Mouse (Mus musculus): ENCODE results near the gene Il1f10. TPM values are rescaled to one million over a fixed set of nuclear protein-coding genes. Genes with fewer than 3 reads are reported as not detected.

Gene Il1f10
- not detected for total RNA-seq (2021)
- long read RNA-seq, experiment 1 = 0 reads
- long read RNA-seq, experiment 2 = 0 reads

- DNase-seq = no peak
Measured at GRCm38 (mm10) chr2:24290896-24291295, at the start of gene Il1f10. Il1f10 (plus strand) TSS chr2:24291196.

DNA sequence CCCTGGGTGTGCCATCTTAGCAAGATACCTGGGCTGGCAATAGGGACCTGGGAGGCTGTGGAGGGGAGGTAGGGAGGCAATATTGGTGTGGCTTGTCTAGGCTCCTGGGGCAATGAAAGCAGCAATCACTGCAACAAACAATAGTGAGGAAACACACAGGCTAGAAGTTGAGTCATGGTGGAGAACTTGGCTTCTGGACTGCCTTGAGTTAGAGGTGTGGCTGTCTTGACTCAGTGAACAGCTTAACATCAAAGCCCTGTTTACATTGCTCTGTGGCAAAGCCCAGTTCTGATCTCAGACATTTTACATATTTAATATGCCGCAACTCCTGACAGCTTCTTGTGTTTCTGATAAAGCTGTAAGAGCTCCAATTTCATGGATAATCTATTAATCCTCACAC, 23.5 kb upstream of the Il1f10 start:
- DNase-seq = no peak

- no peak for DNase-seq
Measured at GRCm38 (mm10) chr2:24273619-24274018, 17.4 kb upstream of the Il1f10 start.

DNA sequence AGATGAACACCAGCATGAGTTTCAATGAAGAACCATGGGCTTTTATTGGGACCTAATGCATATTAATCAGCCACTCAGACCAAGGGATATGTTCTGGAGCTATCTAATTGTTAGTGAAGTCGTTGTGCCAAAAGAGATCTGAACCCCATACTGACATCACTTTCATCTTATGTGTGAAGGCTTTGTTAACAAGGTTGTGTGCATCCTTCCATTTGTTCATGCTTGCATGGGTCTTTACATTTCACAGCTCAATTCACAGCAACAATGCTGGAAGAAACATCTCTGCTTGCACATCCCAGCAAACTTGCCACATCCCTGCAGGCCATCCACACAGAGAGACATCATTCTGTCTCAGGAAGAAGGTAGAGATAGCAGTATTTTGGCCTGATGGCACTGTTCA, 15.8 kb upstream of the Il1f10 start:
- no peak for DNase-seq

DNA sequence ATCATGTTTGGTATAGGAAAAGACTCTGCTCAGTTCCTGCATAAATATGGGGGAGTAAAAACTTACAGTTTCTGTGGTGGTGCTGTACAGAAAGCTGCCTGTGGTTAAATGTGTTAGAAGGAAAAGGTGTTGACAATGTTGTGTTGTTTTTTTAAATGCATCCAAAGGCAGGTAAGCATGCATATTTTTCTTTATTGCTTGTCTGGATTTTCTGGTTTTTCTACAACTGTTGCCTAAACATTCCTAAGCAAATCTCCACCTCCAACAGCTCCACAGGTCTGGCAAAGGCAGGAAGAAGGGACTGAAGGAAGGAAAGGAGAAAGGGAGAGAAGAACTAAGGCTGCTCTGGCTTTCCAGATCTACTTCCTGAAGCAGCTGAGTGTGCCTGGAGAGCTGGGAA, 14.3 kb upstream of the Il1f10 start, which contains the start of gene Il1f5:
Gene Il1f5, plus strand, starts transcription at position 301 of the 400 bp plus-strand sequence.
- no peak for DNase-seq

- no peak for DNase-seq
Measured at GRCm38 (mm10) chr2:24294616-24295015, 3.6 kb downstream of the Il1f10 start.

DNA sequence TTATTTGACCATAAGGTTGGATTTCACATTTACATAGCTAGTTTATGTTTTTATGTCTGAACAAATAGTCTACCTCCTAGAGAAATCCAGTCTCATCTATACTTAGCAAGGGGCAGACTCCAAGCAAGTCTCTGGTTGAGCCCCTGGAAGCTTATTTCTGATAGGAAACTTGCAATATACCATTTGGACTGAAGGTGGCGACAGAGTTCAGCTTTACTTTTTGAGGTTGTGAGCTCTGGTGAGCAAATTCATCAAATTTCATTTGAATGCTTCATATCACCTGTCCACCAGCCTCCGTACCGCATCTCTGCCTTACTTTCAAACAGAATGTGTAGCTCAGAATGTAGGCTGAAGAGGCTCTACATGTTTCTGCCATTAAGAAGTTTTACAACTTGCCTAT, 5.8 kb downstream of the Il1f10 start:
- DNase-seq = peak; percentile 10 to 69

- DNase-seq = peak in 1 of 2 experiments; percentile 26
Measured at GRCm38 (mm10) chr2:24311302-24312001, 20.5 kb downstream of the Il1f10 start.

DNA sequence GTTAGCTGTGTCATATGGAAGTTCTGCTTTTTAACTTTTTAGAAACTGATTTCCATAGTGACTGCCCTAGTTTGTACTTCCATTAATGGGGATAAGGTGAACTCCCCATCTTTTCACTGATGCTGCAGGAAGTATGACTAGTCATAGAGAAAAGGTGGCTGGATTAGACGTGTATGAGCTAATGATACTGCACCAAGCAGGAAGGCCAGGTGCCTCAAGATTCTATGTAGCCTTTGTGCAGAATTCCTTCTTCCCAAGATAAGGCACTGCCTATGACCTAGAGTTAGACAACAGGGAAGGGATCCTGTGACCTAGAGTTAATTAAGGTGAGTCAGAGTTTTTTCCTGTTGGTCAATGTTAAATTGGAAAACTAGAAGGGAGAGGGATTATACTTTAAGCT, 25.9 kb downstream of the Il1f10 start:
- no peak for DNase-seq

DNA sequence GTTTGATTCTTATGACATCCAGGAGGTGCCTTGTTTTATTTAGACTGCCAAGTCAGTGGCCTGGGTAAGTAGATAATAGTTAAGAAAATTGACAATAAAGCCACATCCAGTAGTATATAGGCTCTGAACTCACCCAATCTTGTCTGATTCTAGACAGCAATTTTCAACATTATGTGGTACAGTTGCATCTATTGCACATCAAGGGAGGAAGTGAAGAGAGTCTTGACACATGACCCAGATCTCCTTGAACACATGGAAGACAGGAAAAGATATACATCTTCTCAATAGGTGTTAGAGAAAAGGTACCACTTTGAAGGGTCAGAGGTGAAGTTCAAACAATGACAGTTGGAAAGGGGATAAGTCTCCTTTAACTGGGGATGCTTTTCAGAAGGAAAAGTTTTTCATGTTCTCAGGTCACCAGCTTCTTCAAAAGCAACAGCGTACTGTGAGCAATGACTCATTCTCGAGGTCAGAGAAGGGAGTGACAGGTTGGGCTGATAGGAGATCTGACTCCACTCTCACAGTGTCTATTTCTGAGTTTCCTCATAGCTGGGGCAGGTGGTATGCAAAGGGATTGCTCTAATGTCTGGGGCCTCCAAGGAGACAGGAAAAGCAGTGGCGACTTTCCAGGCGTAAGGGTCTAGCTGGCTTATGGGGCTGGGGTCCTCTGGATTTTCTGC, 27.1 kb downstream of the Il1f10 start:
- DNase-seq = no peak

DNA sequence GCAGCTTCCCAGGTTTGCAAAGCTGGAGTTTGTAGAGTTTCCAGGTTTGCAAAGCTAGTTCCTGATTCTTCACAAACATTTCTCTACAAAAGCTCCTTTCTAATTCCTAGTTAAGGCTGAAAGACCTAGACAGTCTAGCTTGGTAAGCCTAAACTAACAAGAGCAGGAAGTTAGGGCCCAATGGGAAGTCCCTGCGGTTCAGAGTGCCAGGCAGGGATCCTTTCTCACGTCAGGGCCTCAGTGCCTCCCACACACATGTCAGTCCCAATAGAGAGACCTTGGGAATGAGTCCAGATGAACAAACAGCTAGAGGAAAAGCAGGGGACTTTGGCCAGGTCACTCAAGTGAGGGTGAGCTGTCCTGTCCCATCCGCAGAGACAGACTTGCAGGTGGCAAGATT, 44.3 kb downstream of the Il1f10 start:
- no peak for DNase-seq

DNA sequence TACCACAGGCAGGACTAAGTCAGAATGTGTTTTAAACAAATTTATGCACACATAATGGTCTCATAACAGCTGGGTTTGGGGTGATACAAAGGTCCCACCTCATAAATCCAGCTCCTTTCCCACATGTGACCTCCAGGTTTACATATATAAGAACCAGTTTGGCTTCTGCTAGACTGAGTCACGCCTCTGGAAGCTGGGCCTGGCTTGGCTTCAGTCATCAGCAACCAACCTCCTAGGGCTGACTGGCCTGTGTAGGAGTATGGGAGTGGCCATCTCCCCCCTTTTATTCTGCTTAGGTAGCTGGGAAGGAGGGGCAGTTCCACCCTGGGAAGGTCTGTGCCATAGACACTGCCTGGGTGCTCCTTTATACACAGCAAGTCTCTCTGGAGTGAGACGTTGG, 45.5 kb downstream of the Il1f10 start, which contains the start of gene Il1rn:
Gene Il1rn, plus strand, starts transcription at position 309 of the 400 bp plus-strand sequence.
- DNase-seq = no peak

GRCm38 (mm10) chr2:24341395-24341885, 50.4 kb downstream of the Il1f10 start:
- DNase-seq = no peak

Other genes with a start within 250 kb of the Il1f10 start
- gene Hnmt, start 241.8 kb upstream of the Il1f10 start, total RNA-seq (2021) = 10 to 100 TPM; 16.3 to 22.0 TPM
- gene Tbpl2, start 194.6 kb upstream of the Il1f10 start, total RNA-seq (2021) = not detected
- gene Il1f8, start 138.0 kb upstream of the Il1f10 start, total RNA-seq (2021) = not detected
- gene Il1f9, start 104.7 kb upstream of the Il1f10 start, total RNA-seq (2021) = under 1 TPM in 1 of 2 experiments, not detected in 1; 0.15 TPM
- gene Il1f6, start 75.8 kb upstream of the Il1f10 start, total RNA-seq (2021) = not detected
- gene Il1f5, start 14.2 kb upstream of the Il1f10 start, total RNA-seq (2021) = not detected
- under 1 TPM in 1 of 2 experiments, not detected in 1; 0.41 TPM for gene Il1rn, start 45.7 kb downstream of the Il1f10 start, total RNA-seq (2021)
- 1 to 10 TPM; 1.0 to 3.1 TPM for gene Psd4, start 76.4 kb downstream of the Il1f10 start, total RNA-seq (2021)
- gene Pax8, start 184.4 kb downstream of the Il1f10 start, total RNA-seq (2021) = not detected